Mouse (Mus musculus) heart, embryonic 13.5 days (tissue): ENCODE data around the gene Sccpdh. TPM values are rescaled to one million over a fixed set of nuclear protein-coding genes. Genes with fewer than 3 reads are reported as not detected.
"Not testable (repeated sequence)": the region's sequence is repeated elsewhere in the genome, so short reads cannot be mapped to it uniquely, and the experiment has no call there.

Experiments
- ATAC-seq: fragments of 200-750 bp; cut with Nextera tagmentation; 2 replicates; pipeline ENCODE4 v1.8.0; 2017; ENCODE audit warnings: moderate TSS enrichment; ENCODE audit not compliant: insufficient number of reproducible peaks, low FRiP score, low TSS enrichment; ENCODE audit errors: extremely low read depth
- H3K27ac ChIP-seq: fragments of 300-500 bp; sonication (generic); replicated peaks from 2 replicates; pipeline ENCODE4 v1.5.1; 2015; ENCODE audit warnings: moderate library complexity, mild to moderate bottlenecking, inconsistent platforms
- H3K27me3 ChIP-seq: fragments of 300-500 bp; sonication (generic); replicated peaks from 2 replicates; pipeline ENCODE4 v1.6.1; 2015; ENCODE audit warnings: mild to moderate bottlenecking, inconsistent platforms
- H3K36me3 ChIP-seq: fragments of 300-500 bp; sonication (generic); 2 replicates; pipeline ENCODE4 v1.6.1; 2015; ENCODE audit warnings: mild to moderate bottlenecking, inconsistent platforms
- H3K4me1 ChIP-seq: fragments of 300-500 bp; sonication (generic); 2 replicates; pipeline ENCODE4 v1.6.1; 2015; ENCODE audit warnings: inconsistent platforms
- H3K4me2 ChIP-seq: fragments of 300-500 bp; sonication (generic); 2 replicates; pipeline ENCODE4 v1.6.1; 2015; ENCODE audit warnings: inconsistent platforms, mild to moderate bottlenecking, moderate library complexity
- H3K4me3 ChIP-seq: fragments of 300-500 bp; sonication (generic); 2 replicates; pipeline ENCODE4 v1.5.1; 2015; ENCODE audit warnings: moderate library complexity, mild to moderate bottlenecking, inconsistent platforms
- H3K9ac ChIP-seq: fragments of 300-500 bp; sonication (generic); 2 replicates; pipeline ENCODE4 v1.6.1; 2015; ENCODE audit warnings: inconsistent platforms, mild to moderate bottlenecking, moderate library complexity
- H3K9me3 ChIP-seq: fragments of 300-500 bp; sonication (generic); 2 replicates; pipeline ENCODE4 v1.6.1; 2016; ENCODE audit warnings: inconsistent platforms
- WGBS: fragments of 180-500 bp; shearing (Covaris S2); methylation state at CpG from one replicate; pipeline ENCODE4 v1.1.7; 2015; ENCODE audit warnings: mixed read lengths; 5-methylcytosine and 5-hydroxymethylcytosine counted together
- polyA plus RNA-seq: library from polyadenylated mRNA; unstranded; fragments of >200 nt; fragmentation: Nextera tagmentation; extraction: Ambion mirVana; gene quantifications from 2 replicates; pipeline ENCODE4 v1.2.1, GENCODE M21; 2015

Sccpdh gene
- polyA plus RNA-seq, 1 experiment from 2014 or later, result 76.8 TPM

- 28% methylated on average over 3 of the region's 3 CpGs for WGBS
- no peak for ATAC-seq
- no peak overlapping the region for H3K9ac ChIP-seq
- no peaks in the 10 kb centered on the region for H3K36me3 ChIP-seq
- no peaks in the 10 kb centered on the region for H3K27me3 ChIP-seq
- H3K9me3 ChIP-seq, result no peaks in the 10 kb centered on the region
- no peak overlapping the region for H3K27ac ChIP-seq
- H3K4me1 ChIP-seq, result peaks cover 14% of the 10 kb centered on the region
- H3K4me2 ChIP-seq, result no peak overlapping the region
- no peak overlapping the region for H3K4me3 ChIP-seq
Measured at GRCm38 (mm10) chr1:179704150-179704549, 36.1 kb downstream of the Sccpdh start.

- no peak overlapping the region for H3K9ac ChIP-seq
- no peak overlapping the region for H3K4me3 ChIP-seq
- H3K27me3 ChIP-seq, result no peaks in the 10 kb centered on the region
- 80% methylated on average over 6 of the region's 6 CpGs for WGBS
- no peak overlapping the region for H3K4me2 ChIP-seq
- no peaks in the 10 kb centered on the region for H3K9me3 ChIP-seq
- H3K27ac ChIP-seq, result no peak overlapping the region
- ATAC-seq, result no peak
- peaks cover 22% of the 10 kb centered on the region for H3K4me1 ChIP-seq
- no peaks in the 10 kb centered on the region for H3K36me3 ChIP-seq
Measured at GRCm38 (mm10) chr1:179705154-179705553, 37.1 kb downstream of the Sccpdh start.

- Histone ChIP-seq H3K4me1 (peaks cover 11% of the 10 kb centered on the region), H3K4me2 (no peak overlapping the region), H3K36me3 (no peaks in the 10 kb centered on the region), H3K9me3 (no peaks in the 10 kb centered on the region), H3K27me3 (no peaks in the 10 kb centered on the region), H3K27ac (no peak overlapping the region), H3K9ac (no peak overlapping the region), H3K4me3 (no peak overlapping the region)
- ATAC-seq, result no peak
- 60% methylated on average over 6 of the region's 6 CpGs for WGBS
Measured at GRCm38 (mm10) chr1:179709390-179709789, 41.4 kb downstream of the Sccpdh start.

GRCm38 (mm10) chr1:179710739-179711138 lies 42.7 kb downstream of the Sccpdh start:
- peaks cover 8% of the 10 kb centered on the region for H3K4me1 ChIP-seq
- H3K9ac ChIP-seq, result no peak overlapping the region
- 71% methylated on average over 5 of the region's 5 CpGs for WGBS
- no peak overlapping the region for H3K4me3 ChIP-seq
- H3K36me3 ChIP-seq, result no peaks in the 10 kb centered on the region
- ATAC-seq, result no peak
- no peak overlapping the region for H3K27ac ChIP-seq
- H3K27me3 ChIP-seq, result no peaks in the 10 kb centered on the region
- H3K4me2 ChIP-seq, result no peak overlapping the region
- no peaks in the 10 kb centered on the region for H3K9me3 ChIP-seq

- Histone ChIP-seq H3K9me3 (no peaks in the 10 kb centered on the region), H3K27me3 (no peaks in the 10 kb centered on the region), H3K9ac (no peak overlapping the region), H3K27ac (no peak overlapping the region), H3K4me2 (no peak overlapping the region), H3K4me3 (no peak overlapping the region), H3K4me1 (peaks cover 8% of the 10 kb centered on the region), H3K36me3 (no peaks in the 10 kb centered on the region)
- no peak for ATAC-seq
- WGBS, result 73% methylated on average over 7 of the region's 7 CpGs
Measured at GRCm38 (mm10) chr1:179712658-179713057, 44.6 kb downstream of the Sccpdh start.

GRCm38 (mm10) chr1:179713367-179713766 lies 45.4 kb downstream of the Sccpdh start:
- Histone ChIP-seq H3K36me3 (no peaks in the 10 kb centered on the region), H3K9me3 (no peaks in the 10 kb centered on the region), H3K27me3 (no peaks in the 10 kb centered on the region), H3K4me2 (no peak overlapping the region), H3K9ac (no peak overlapping the region), H3K4me3 (no peak overlapping the region), H3K27ac (no peak overlapping the region), H3K4me1 (peaks cover 8% of the 10 kb centered on the region)
- ATAC-seq, result no peak
- 80% methylated on average over 3 of the region's 3 CpGs for WGBS

GRCm38 (mm10) chr1:179715289-179715688 lies 47.3 kb downstream of the Sccpdh start:
- 66% methylated on average over 2 of the region's 4 CpGs for WGBS

GRCm38 (mm10) chr1:179715786-179716185 lies 47.8 kb downstream of the Sccpdh start:
- Histone ChIP-seq H3K4me1 (no peaks in the 10 kb centered on the region), H3K9ac (no peak overlapping the region), H3K27ac (no peak overlapping the region), H3K4me2 (no peak overlapping the region), H3K4me3 (no peak overlapping the region), H3K9me3 (no peaks in the 10 kb centered on the region), H3K36me3 (no peaks in the 10 kb centered on the region), H3K27me3 (no peaks in the 10 kb centered on the region)
- no peak for ATAC-seq
- WGBS, result 76% methylated on average over 4 of the region's 4 CpGs

More at GRCm38 (mm10) chr1:179715289-179715688, 47.3 kb downstream of the Sccpdh start:
- H3K4me3 ChIP-seq, H3K27me3 ChIP-seq, ATAC-seq, H3K36me3 ChIP-seq, H3K4me2 ChIP-seq, H3K9me3 ChIP-seq, H3K27ac ChIP-seq, H3K4me1 ChIP-seq, H3K9ac ChIP-seq: not testable (repeated sequence)

GRCm38 (mm10) chr1:179722811-179723469 lies 54.9 kb downstream of the Sccpdh start:
- Histone ChIP-seq H3K4me3 (no peak overlapping the region), H3K36me3 (no peaks in the 10 kb centered on the region), H3K9ac (no peak overlapping the region), H3K27ac (no peak overlapping the region), H3K4me1 (0 out of 2 replicates have a peak, but pooled peaks cover 6% of the 10 kb centered on the region), H3K27me3 (no peaks in the 10 kb centered on the region), H3K9me3 (no peaks in the 10 kb centered on the region), H3K4me2 (no peak overlapping the region)
- no peak for ATAC-seq
- 73% methylated on average over 8 of the region's 8 CpGs for WGBS

GRCm38 (mm10) chr1:179728661-179729060 lies 60.7 kb downstream of the Sccpdh start:
- Histone ChIP-seq H3K9ac (no peak overlapping the region), H3K4me3 (no peak overlapping the region), H3K27me3 (no peaks in the 10 kb centered on the region), H3K36me3 (no peaks in the 10 kb centered on the region), H3K4me1 (no peaks in the 10 kb centered on the region), H3K9me3 (no peaks in the 10 kb centered on the region), H3K4me2 (no peak overlapping the region), H3K27ac (no peak overlapping the region)
- ATAC-seq, result no peak
- WGBS, result 84% methylated on average over 10 of the region's 10 CpGs

GRCm38 (mm10) chr1:179731391-179731790 lies 63.4 kb downstream of the Sccpdh start:
- no peak overlapping the region for H3K4me3 ChIP-seq
- H3K27ac ChIP-seq, result no peak overlapping the region
- no peaks in the 10 kb centered on the region for H3K36me3 ChIP-seq
- H3K27me3 ChIP-seq, result no peaks in the 10 kb centered on the region
- no peak for ATAC-seq
- H3K4me1 ChIP-seq, result no peaks in the 10 kb centered on the region
- no peaks in the 10 kb centered on the region for H3K9me3 ChIP-seq
- H3K9ac ChIP-seq, result no peak overlapping the region
- H3K4me2 ChIP-seq, result no peak overlapping the region
- 64% methylated on average over 3 of the region's 3 CpGs for WGBS
